Comparison of ENCODE assay signal across 9 mouse cellular contexts in the genomic region with DNA sequence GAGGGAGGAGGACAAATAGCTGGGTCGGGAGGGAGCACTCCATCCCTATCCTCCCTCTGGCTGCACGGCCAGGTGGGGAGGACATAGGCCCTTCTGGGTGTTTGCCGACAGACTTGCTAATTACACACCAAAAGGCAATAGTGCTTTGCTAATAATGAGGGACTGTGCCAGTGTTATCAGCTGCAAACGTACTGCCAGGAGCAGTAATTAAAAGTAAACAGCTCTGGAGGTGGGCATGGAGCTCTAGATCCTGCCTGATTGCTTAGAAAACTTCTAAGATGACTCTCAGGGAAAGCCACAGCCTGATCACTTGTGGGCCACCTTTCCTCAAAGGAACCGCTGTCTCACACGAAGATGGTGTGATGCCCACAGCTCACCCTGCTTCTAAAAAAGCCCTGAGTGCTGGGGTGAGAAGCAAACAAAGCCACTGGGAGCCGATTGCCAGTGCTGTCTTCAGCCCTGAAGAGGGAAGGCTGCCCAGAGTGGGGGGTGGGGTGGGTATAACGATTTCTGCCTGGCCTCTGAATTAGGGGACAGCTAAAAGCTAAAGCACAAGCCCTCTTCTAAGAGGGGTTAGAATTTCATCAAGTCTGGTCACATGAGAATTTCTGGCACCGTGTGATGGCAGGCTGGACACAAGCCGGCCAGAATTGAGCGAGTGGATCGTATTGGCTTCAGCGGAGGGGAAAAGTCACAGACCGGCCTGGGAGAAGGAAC.
A peak's percentile ranks its signal among the peaks of the same experiment; 100 is the strongest.
DNase-seq lines count a peak whose midpoint lies in the region; ATAC-seq and TF ChIP-seq lines count a peak whose summit lies in the region.
"Had no signal": no experiment of that assay in that cellular context is flagged by ENCODE, and none has a peak within 500 bp of the region (broad histone marks: within the 10 kb centered on the region; RNA-seq: fewer than 3 reads in every experiment).

No protein-coding gene starts in this region.

- no peak overlapping the region for H3K4me2 ChIP-seq in neural tube, embryonic 11.5 days (ENCODE audit: low read depth)
- H3K4me2 ChIP-seq in midbrain, postnatal 0 days (ENCODE audit: low read depth, low read length, poor library complexity, severe bottlenecking): peak overlapping the region; percentile 29

- 24% methylated on average over 14 of the region's 14 CpGs for WGBS in neural tube, embryonic 11.5 days
- WGBS in midbrain, postnatal 0 days: 23% methylated on average over 14 of the region's 14 CpGs

- DNase-seq in adrenal gland, postnatal 10 days: peak; percentile 51
- no peak for DNase-seq in adrenal gland, adult 18-20 months (ENCODE audit: low spot score in 2 of 2)
- DNase-seq in neural tube, embryonic 11.5 days (ENCODE audit: low spot score): no peak
- DNase-seq in neural tube, embryonic 10.5 days (ENCODE audit: extremely low spot score, low spot score): no peak
- peak; percentile 32 for DNase-seq in heart, postnatal 4 days
- peak; percentile 69 for DNase-seq in midbrain, postnatal 0 days (ENCODE audit: low spot score)
- DNase-seq in B cell, adult 2 months: no peak
- DNase-seq in natural killer cell, adult 2 months (ENCODE audit: low spot score in 2 of 2): no peak

- no peaks in the 10 kb centered on the region for H3K36me3 ChIP-seq in neural tube, embryonic 11.5 days (ENCODE audit: control insufficient read depth, insufficient read depth, low read length)
- H3K36me3 ChIP-seq in midbrain, postnatal 0 days (ENCODE audit: insufficient read depth, low read length): no peaks in the 10 kb centered on the region

- H3K9me3 ChIP-seq in neural tube, embryonic 11.5 days (ENCODE audit: control insufficient read depth, low read length): no peaks in the 10 kb centered on the region
- no peaks in the 10 kb centered on the region for H3K9me3 ChIP-seq in midbrain, postnatal 0 days (ENCODE audit: low read length)

- peaks cover 21% of the 10 kb centered on the region for H3K4me1 ChIP-seq in neural tube, embryonic 11.5 days (ENCODE audit: control insufficient read depth, insufficient read depth, low read length)
- H3K4me1 ChIP-seq in midbrain, postnatal 0 days (ENCODE audit: insufficient read depth, low read length): peaks cover 32% of the 10 kb centered on the region

- H3K9ac ChIP-seq in neural tube, embryonic 11.5 days (ENCODE audit: low read length): peak overlapping the region; percentile 1; the same call in 1 of the 2 replicates
- H3K9ac ChIP-seq in midbrain, postnatal 0 days (replicated peaks; ENCODE audit: low read length, poor library complexity, severe bottlenecking): no peak overlapping the region; the same call in 1 of the 2 replicates
- H3K9ac ChIP-seq: liver, embryonic 14.5 days had no signal

- no peak overlapping the region for H3K4me3 ChIP-seq in neural tube, embryonic 11.5 days (ENCODE audit: low read depth, low read length)
- H3K4me3 ChIP-seq in midbrain, postnatal 0 days (ENCODE audit: low read depth, low read length): no peak overlapping the region

- ATAC-seq in neural tube, embryonic 11.5 days (ENCODE audit: insufficient read depth, low FRiP score, low TSS enrichment): no peak
- ATAC-seq in midbrain, postnatal 0 days (ENCODE audit: low FRiP score): peak; percentile 60; the same call in 1 of the 2 replicates

- no peaks in the 10 kb centered on the region for H3K27me3 ChIP-seq in neural tube, embryonic 11.5 days (ENCODE audit: control insufficient read depth, insufficient read depth, low read length)
- H3K27me3 ChIP-seq in midbrain, postnatal 0 days (ENCODE audit: insufficient read depth, low read length): no peaks in the 10 kb centered on the region

- no peak overlapping the region for H3K27ac ChIP-seq in neural tube, embryonic 11.5 days (ENCODE audit: low read depth, low read length)
- H3K27ac ChIP-seq in midbrain, postnatal 0 days (ENCODE audit: low read depth, low read length): peak overlapping the region; percentile 55
- H3K27ac ChIP-seq: liver, embryonic 14.5 days had no signal

- TF ChIP-seq CTCF in midbrain, postnatal 0 days (IDR thresholded peaks at IDR 0.05): no peak

Comparison
In these comparisons a context has a peak if more than half of its experiments do, and no peak if none do; other contexts are left out.
1. DNase-seq: peak in adrenal gland, postnatal 10 days (single experiment), heart, postnatal 4 days (single experiment) and midbrain, postnatal 0 days (single experiment); none in adrenal gland, adult 18-20 months (0 of 2), neural tube, embryonic 11.5 days (single experiment), neural tube, embryonic 10.5 days (single experiment), B cell, adult 2 months (0 of 2) and natural killer cell, adult 2 months (0 of 2).